Mouse (Mus musculus): ENCODE data around the gene Dyrk1a.
A peak's percentile ranks its signal among the peaks of the same experiment; 100 is the strongest.

Gene Dyrk1a

DNA sequence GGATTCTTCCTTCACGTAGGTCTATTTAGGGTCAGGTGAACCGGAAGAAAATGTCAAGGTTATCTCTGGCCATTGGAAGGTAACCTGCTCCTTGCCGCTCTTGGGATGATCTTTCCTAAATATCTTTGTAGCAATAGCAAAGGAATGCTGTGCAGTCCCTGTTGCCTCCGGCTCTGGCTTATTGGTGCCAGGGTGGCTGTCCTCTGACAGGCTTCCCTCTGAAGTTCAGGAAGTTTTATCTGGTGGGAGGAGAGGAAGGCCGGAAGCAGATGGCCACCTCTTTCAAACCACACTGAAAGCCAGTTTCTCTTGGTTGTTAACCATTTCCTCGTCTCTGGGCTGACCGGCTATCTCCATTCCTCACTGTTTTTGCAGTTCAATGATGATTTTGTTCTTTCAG, 10.5 kb upstream of the Dyrk1a start:
- no peak for DNase-seq (ENCODE audit: extremely low spot score)

GRCm38 (mm10) chr16:94559782-94560181, 10.0 kb upstream of the Dyrk1a start:
- no peak for DNase-seq (ENCODE audit: extremely low spot score)

- DNase-seq (ENCODE audit: extremely low spot score), result no peak
These were observed 9.2 kb upstream of the Dyrk1a start for GRCm38 (mm10) chr16:94560618-94561017.

GRCm38 (mm10) chr16:94566124-94566523, 3.7 kb upstream of the Dyrk1a start:
- no peak for DNase-seq (ENCODE audit: extremely low spot score)

DNA sequence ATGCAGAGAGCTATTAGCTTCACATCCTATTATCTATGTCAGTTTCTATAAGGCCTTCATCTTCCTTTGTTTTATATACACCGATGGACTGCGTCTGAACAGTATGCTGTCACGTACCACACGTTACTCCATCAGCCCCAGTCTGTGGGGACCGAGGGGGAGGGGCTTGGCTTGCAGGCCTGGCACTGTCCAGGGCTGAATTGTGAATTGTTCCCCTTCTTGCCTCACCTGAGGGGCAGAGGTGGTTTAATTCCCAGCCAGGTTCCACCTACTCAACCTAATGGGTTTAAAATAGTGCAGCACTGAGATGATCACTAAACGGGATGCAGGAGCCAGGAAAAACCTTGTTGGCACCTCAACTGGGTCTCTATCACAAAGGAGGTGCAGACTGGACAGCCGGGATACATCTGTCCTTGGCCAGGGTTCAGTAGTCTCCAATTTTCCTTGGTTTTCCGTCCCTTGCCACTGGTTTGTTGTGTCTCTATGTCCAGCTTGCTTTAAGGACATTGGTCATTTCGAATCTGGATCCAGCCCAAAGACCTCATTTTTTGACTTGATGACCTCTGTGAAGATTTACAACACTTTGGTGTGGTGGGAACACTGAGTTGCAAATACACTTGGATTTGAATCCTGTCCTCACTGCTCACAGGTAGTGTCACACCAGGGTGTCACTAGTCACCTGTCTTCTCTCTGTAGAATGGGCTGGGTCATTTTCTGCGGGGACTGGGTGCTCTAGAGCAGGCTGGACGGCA, 2.8 kb upstream of the Dyrk1a start:
- no peak for DNase-seq (ENCODE audit: extremely low spot score)

- no peak for DNase-seq (ENCODE audit: extremely low spot score)
These were observed 2.1 kb upstream of the Dyrk1a start for GRCm38 (mm10) chr16:94567751-94568150.

DNA sequence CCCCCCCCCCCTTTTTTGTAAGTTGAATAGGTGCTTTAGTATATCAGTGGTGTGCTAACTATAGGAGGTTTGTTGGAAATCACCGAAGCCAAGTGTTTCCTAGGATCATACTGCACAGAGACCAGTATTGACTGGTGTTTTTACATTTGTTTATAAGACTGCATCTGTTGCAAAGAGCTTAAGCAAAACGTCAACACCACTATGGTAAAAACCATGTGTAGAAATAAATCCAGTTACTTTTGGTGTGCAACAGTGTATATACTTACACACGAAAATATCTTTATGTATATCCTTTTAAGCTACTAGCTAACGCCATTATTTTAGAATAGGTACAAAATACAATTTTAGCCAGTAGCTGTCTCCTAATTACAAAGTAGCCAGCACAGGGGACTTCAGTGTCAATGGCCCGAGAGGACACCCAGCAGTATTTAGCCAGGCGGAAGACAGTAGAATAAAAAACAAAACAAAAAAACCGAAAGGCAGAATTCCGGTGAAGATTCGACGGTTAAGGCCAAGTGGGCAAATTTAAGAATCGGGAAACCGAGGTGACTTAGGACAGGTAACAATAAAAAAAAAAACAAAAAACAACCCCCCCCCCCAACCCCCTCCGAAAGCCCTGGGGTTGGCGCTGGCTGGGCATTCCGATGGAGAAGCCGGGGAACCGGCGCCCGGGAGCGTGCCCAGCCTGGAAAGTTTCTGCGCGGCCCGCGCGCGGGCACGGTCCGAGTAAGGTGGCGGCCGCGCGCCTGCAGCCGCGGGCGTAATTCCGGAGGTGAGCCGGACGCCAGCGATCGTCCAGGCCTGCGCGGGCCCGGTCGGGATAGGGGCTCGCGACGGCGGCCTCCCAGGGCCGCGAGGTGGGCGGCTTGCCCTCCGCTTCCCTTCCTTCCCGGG, 1.2 kb upstream of the Dyrk1a start:
- DNase-seq (ENCODE audit: extremely low spot score), result peak; percentile 82

DNA sequence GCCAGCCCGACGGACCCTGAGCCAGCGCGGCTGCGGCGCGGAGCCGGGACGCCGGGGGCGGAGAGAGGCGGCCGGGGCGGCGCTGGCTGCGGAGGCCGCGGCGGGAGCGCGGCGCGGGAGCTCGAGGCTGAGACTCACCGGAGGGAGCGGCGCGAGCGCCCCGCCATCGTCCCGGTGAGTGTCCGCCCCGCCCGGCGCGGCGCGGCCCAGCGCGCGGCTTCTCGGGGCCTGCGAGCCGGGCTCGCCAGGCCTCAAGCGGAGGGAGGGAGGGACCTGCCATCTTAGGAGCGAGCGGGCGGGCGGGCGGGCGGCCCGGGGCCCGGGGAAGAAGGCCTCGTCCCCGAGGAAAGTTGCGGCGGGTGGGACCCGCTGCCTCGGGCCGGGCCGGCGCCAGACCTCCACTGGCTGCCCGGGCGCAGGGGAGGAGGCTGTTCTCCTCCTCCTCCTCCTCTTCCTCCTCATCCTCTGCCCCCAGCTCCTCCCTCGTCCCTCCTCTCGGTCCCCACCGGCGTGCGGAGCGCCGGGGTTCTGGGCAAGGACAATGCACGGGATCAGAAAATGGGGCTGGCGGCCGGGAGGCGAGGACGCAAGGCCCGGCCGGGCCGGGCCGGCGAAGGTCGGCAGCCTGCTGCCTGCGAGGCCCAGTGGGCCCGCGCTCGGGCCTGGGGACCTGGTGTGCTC, 691 bp downstream of the Dyrk1a start:
- peak; percentile 66 for DNase-seq (ENCODE audit: extremely low spot score)

- DNase-seq (ENCODE audit: extremely low spot score), result no peak
These were observed 1.5 kb downstream of the Dyrk1a start for GRCm38 (mm10) chr16:94571111-94571993.

GRCm38 (mm10) chr16:94572422-94572821, 2.6 kb downstream of the Dyrk1a start:
- DNase-seq (ENCODE audit: extremely low spot score), result no peak

DNA sequence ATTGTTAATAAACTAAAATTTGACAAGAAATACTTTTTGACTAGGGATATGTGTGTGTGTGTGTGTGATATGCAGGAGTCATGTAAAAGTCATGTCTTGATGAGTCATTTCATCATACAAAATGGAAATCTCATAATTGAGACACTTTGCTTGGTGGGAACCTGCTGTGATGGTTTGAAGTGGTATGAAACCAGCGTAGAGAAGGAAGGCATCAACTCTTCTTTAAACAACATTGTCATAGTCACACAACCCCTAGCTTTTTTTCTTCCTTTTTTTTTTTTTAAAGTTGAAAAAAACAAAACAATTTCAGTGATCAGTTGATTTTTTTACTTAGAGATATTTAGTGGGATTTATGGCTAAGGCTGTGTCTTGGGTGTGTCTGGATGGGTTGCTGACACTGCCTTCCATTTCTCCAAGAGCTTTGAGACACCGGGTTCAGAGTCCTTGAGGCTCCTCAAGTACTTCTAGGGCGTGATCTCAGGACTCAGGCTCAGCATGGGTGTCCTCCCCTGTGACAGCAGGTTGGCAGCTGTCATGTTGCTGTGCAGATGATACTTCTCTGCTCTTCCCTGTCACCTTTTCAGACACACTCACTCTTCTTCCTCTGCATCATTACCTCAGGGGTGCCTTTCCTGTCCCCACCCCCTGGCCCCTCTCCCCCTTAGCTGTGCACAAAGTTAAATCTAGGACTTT, 4.4 kb downstream of the Dyrk1a start:
- no peak for DNase-seq (ENCODE audit: extremely low spot score)

- DNase-seq (ENCODE audit: extremely low spot score), result no peak
These were observed 4.9 kb downstream of the Dyrk1a start for GRCm38 (mm10) chr16:94574718-94575094.

- DNase-seq (ENCODE audit: extremely low spot score), result no peak
These were observed 5.9 kb downstream of the Dyrk1a start for GRCm38 (mm10) chr16:94575757-94576156.

DNA sequence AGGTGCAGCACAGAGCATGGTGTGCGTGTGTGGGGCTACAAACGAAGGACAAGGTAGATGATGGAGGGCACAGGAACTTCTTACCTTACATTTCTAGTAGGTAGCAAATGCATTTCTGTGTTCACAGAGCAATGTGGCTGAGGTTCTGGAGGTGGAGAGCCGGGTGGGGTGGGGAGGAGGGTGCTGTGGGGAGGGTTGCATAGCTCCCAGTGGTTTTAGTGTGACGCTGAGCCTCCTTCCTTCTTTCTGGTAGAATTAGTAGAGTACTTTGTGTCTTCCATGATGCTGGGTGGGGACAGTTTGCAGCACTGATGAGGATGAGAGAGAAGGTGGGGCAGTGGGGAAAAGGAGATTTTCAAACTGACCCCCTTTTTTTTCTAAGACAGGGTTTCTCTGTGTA, 9.5 kb downstream of the Dyrk1a start:
- no peak for DNase-seq (ENCODE audit: extremely low spot score)

DNA sequence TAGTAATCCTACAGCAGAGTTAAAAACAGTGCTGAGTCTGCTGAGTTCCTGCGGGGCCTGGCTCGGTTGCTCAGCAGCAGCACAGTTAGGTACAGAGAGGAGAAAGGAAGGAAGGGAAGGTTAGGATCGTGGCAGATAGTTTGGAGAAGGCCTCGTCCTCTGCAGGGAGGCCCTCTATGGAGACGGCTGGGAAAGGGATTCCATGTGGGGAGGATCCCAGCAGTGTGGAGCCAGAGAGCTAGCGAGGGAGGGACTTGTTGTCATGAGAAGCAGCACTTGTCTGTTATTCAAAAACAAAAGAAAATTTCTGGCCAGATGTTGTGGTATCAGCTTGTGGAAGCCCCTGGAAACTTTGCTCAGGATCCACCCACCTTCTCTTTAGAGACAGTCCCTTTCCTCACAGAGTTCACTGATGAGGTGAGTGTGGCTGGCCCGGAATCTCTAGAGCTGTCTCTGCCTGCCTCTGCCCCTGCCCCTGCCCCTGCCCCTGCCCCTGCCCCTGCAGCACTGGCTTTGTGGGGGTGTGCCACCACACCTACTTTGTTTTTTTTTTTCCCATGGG, 11.1 kb downstream of the Dyrk1a start:
- no peak for DNase-seq (ENCODE audit: extremely low spot score)

- DNase-seq (ENCODE audit: extremely low spot score), result no peak
These were observed 16.7 kb downstream of the Dyrk1a start for GRCm38 (mm10) chr16:94586349-94586990.

DNA sequence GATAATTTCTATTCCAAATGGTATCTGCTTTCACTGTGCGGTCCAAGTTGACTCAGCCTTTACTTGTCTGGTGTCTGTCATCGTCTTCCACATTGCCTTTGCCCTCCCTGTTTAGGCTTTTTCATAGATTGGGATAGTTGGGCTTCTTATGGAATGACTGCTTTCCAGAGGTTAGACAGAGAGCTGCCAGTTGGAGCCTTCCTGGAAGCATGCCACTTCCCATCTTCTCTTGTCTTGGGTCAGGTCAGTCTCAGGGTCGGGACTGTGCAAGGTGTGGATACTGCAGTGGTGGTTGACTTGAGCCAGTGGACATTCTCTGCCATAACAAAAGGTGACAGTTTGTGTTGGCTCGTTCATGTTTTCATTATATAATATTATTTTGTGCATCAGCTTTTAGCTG, 17.7 kb downstream of the Dyrk1a start:
- no peak for DNase-seq (ENCODE audit: extremely low spot score)

DNA sequence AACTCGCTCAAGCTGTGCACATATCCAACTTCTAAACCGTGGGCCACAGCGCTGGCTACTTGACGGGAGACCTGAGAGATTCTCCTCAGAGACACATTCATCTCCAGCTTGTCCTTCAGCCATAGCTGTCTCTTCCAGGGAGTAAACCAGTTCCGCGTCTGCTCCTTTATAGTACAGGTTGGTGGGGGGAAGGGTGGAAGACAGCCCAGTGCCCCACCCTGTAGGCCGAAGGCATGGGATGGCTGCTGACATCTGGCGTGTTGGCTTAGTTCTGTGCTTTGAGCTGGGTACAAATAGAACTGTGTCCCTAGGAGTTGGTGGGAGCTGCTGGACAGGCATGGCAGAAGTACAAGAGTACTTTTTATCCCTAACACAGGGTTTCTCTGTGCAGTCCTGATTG, 18.4 kb downstream of the Dyrk1a start:
- no peak for DNase-seq (ENCODE audit: extremely low spot score)

- DNase-seq (ENCODE audit: extremely low spot score), result no peak
These were observed 19.2 kb downstream of the Dyrk1a start for GRCm38 (mm10) chr16:94588974-94589373.

- DNase-seq (ENCODE audit: extremely low spot score), result no peak
These were observed 19.8 kb downstream of the Dyrk1a start for GRCm38 (mm10) chr16:94589648-94590047.
